Mouse (Mus musculus) cerebellum, adult 2 months (tissue): ENCODE measurements around the gene Def8.

Experiments used
- CTCF ChIP-seq: fragments of 200-500 bp; IDR thresholded peaks from 2 replicates; pipeline ENCODE4 v1.5.1; 2011; ENCODE audit warnings: low read depth, mild to moderate bottlenecking, control low read depth, low read length, moderate library complexity, borderline replicate concordance; ENCODE audit not compliant: insufficient read depth
- POLR2A ChIP-seq: fragments of 200-500 bp; IDR thresholded peaks from 2 replicates; pipeline ENCODE4 v1.6.1; 2011; ENCODE audit warnings: low read length, control low read depth, borderline replicate concordance; ENCODE audit not compliant: insufficient read depth

DNA sequence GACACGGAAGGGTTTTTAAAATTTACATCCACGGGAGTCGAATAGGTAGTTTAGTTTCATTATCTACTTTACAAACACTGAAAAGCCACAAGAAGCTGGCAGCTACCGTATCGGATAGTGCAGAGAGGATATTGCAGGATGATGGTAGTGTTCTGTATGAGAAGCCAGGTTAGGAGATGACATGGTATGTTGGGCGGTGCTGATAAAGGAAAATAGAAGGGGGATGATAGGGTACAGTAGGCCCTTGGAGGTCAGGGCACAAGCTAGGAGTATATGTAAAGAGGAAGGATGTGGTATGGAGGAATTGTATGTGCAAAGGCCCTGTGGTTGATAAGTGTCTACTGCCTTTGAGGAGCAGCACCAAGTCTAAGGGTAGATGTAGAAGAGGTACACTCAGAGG lies 31.2 kb downstream of the Def8 start:
- TF ChIP-seq POLR2A (no peak), CTCF (no peak)
